Mouse (Mus musculus) stomach, postnatal 0 days (tissue): ENCODE data around the gene Fau.

Experiments used
- CTCF ChIP-seq: IDR thresholded peaks from 2 replicates; pipeline ENCODE4 v1.5.1; 2016; ENCODE audit warnings: antibody characterized with exemption, low read depth, mild to moderate bottlenecking, moderate library complexity
- EP300 ChIP-seq: optimal IDR thresholded peaks from 2 replicates; pipeline ENCODE3; 2016; ENCODE audit warnings: antibody characterized with exemption

DNA sequence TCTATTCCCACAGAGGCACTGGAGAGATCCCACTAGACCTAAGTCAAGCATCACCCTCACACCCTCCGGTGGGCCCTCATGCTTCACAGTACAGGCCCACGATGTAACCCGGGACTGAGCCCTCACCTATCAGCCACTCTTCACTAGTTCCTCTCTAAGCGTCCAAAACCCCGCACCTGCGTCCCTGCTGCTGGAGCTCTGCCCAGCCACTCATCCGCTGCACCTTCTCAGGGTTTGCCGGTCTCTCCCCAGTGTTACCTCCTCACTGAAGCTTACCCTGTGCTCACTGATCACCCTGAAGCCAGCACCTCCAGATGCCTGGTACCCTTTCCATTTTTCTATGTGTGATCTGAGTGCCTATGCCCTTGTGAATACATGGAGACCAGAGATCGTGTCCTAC, 15.4 kb upstream of the Fau start:
- TF ChIP-seq CTCF (no peak), EP300 (no peak)
